Mouse (Mus musculus) small intestine, adult 2 months (tissue): ENCODE measurements around the gene Nkiras1.
A peak's percentile ranks its signal among the peaks of the same experiment; 100 is the strongest.

Experiments used
- CTCF ChIP-seq: fragments of 200-500 bp; IDR thresholded peaks from 2 replicates; pipeline ENCODE4 v1.5.1; 2012; ENCODE audit warnings: low read depth, mild to moderate bottlenecking, control low read depth, inconsistent platforms, low read length, moderate library complexity, mixed read lengths; ENCODE audit not compliant: insufficient replicate concordance, insufficient read length; ENCODE audit errors: extremely low read depth
- POLR2A ChIP-seq: fragments of 200-500 bp; IDR thresholded peaks from 2 replicates; pipeline ENCODE4 v1.6.1; 2012; ENCODE audit warnings: low read depth, mild to moderate bottlenecking, control low read depth, inconsistent platforms, low read length, moderate library complexity

- no peak for TF ChIP-seq CTCF
- peak; percentile 21; the same call in 1 of the 2 replicates for TF ChIP-seq POLR2A
These were observed at the start of gene Nkiras1, which contains the start of gene Rpl15 for GRCm38 (mm10) chr14:18270529-18271441.
